Mouse (Mus musculus) bone marrow, adult 2 months (tissue): ENCODE measurements around the gene Ctrb1.

ENCODE experiments used
- CTCF ChIP-seq: fragments of 200-500 bp; IDR thresholded peaks from 2 replicates; pipeline ENCODE4 v1.5.1; 2011; ENCODE audit warnings: low read length, control low read depth; ENCODE audit not compliant: control insufficient read depth, insufficient read depth
- POLR2A ChIP-seq: fragments of 200-500 bp; IDR thresholded peaks from 2 replicates; pipeline ENCODE4 v1.6.1; 2011; ENCODE audit warnings: low read depth, mild to moderate bottlenecking, control low read depth, low read length, borderline replicate concordance; ENCODE audit not compliant: control insufficient read depth

- TF ChIP-seq CTCF (no peak), POLR2A (no peak)
These were observed 49.7 kb downstream of the Ctrb1 start for GRCm38 (mm10) chr8:111641064-111641463.
